Mouse (Mus musculus) hindbrain, embryonic 13.5 days (tissue): Measurements from ENCODE around the gene Slc44a1. TPM values are rescaled to one million over a fixed set of nuclear protein-coding genes. Genes with fewer than 3 reads are reported as not detected.

Experiments used
- ATAC-seq: fragments of 200-750 bp; cut with Nextera tagmentation; 2 replicates; pipeline ENCODE4 v1.8.0; 2017; ENCODE audit warnings: moderate TSS enrichment; ENCODE audit not compliant: low FRiP score
- H3K27ac ChIP-seq: fragments of 300-500 bp; sonication (generic); 2 replicates; pipeline ENCODE4 v1.5.1; 2015; ENCODE audit warnings: inconsistent platforms, mild to moderate bottlenecking, moderate library complexity
- H3K27me3 ChIP-seq: fragments of 300-500 bp; sonication (generic); 2 replicates; pipeline ENCODE4 v1.6.1; 2015; ENCODE audit warnings: mild to moderate bottlenecking, inconsistent platforms
- H3K36me3 ChIP-seq: fragments of 300-500 bp; sonication (generic); 2 replicates; pipeline ENCODE4 v1.6.1; 2015; ENCODE audit warnings: mild to moderate bottlenecking, inconsistent platforms
- H3K4me1 ChIP-seq: fragments of 300-500 bp; sonication (generic); replicated peaks from 2 replicates; pipeline ENCODE4 v1.6.1; 2015; ENCODE audit warnings: inconsistent platforms
- H3K4me2 ChIP-seq: fragments of 300-500 bp; sonication (generic); 2 replicates; pipeline ENCODE4 v1.6.1; 2015; ENCODE audit warnings: inconsistent platforms, mild to moderate bottlenecking, moderate library complexity
- H3K4me3 ChIP-seq: fragments of 300-500 bp; sonication (generic); 2 replicates; pipeline ENCODE4 v1.5.1; 2015; ENCODE audit warnings: mild to moderate bottlenecking, inconsistent platforms
- H3K9ac ChIP-seq: fragments of 300-500 bp; sonication (generic); 2 replicates; pipeline ENCODE4 v1.6.1; 2015; ENCODE audit warnings: mild to moderate bottlenecking, inconsistent platforms
- H3K9me3 ChIP-seq: fragments of 300-500 bp; sonication (generic); 2 replicates; pipeline ENCODE4 v1.6.1; 2016; ENCODE audit warnings: inconsistent platforms
- WGBS: fragments of 180-500 bp; shearing (Covaris S2); methylation state at CpG from one replicate; pipeline ENCODE4 v1.1.7; 2015; 5-methylcytosine and 5-hydroxymethylcytosine counted together
- polyA plus RNA-seq: library from polyadenylated mRNA; unstranded; fragments of >200 nt; fragmentation: Nextera tagmentation; extraction: Ambion mirVana; gene quantifications from 2 replicates; pipeline ENCODE4 v1.2.1, GENCODE M21; 2015

The Slc44a1 gene
- polyA plus RNA-seq, 1 experiment from 2014 or later, result 9.8 TPM

DNA sequence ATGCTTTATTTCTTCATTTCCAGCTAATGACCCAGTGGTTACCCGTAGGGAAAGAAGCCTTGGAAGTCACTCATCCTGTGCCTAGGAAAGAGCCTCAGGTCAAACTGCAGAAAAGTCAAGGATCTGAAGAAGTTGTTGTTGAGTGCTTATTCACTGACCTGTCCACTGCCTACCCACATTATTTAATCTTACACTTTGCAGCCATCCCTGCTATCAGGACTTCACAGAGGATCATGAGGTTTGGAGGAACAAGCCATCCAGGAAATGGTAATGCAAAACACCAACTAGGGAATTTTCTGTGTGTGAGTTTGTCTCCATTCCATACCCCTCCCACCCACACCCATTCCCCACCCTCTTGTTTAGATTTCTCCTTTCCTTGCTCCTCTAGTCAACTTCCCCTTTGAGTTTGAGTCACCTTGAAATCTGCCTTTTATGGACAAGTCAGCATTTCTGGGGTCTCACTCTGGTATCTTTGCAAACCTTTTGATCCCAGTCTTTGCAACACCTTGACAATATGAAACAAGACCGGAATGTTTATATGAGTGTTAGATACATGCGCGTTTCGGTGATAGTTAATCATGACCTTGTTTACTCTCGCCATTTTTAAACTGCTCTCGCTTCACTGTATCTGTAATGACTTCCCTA is 1.3 kb upstream of the Slc44a1 start:
- no peaks in the 10 kb centered on the region for H3K9me3 ChIP-seq
- no peak for ATAC-seq
- peaks cover 31% of the 10 kb centered on the region for H3K4me1 ChIP-seq
- peaks cover 5% of the 10 kb centered on the region; the same call in 1 of the 2 replicates for H3K27me3 ChIP-seq
- no peak overlapping the region for H3K9ac ChIP-seq
- no peaks in the 10 kb centered on the region for H3K36me3 ChIP-seq
- WGBS, result 81% methylated on average over 7 of the region's 7 CpGs
- H3K4me3 ChIP-seq, result no peak overlapping the region
- H3K4me2 ChIP-seq, result no peak overlapping the region
- H3K27ac ChIP-seq, result no peak overlapping the region

GRCm38 (mm10) chr4:53439636-53440009 is 590 bp upstream of the Slc44a1 start:
- no peaks in the 10 kb centered on the region for H3K36me3 ChIP-seq
- H3K27me3 ChIP-seq, result peaks cover 5% of the 10 kb centered on the region; the same call in 1 of the 2 replicates
- H3K9ac ChIP-seq, result peak overlapping the region; percentile 90
- no peaks in the 10 kb centered on the region for H3K9me3 ChIP-seq
- ATAC-seq, result no peak; the same call in none of the 2 replicates
- peak overlapping the region; percentile 88 for H3K27ac ChIP-seq
- H3K4me3 ChIP-seq, result peak overlapping the region; percentile 88
- WGBS, result 23% methylated on average over 9 of the region's 9 CpGs
- peak overlapping the region; percentile 97 for H3K4me2 ChIP-seq
- peaks cover 31% of the 10 kb centered on the region for H3K4me1 ChIP-seq

- Histone ChIP-seq H3K4me2 (peak overlapping the region; percentile 97), H3K4me3 (peak overlapping the region; percentile 88), H3K36me3 (no peaks in the 10 kb centered on the region), H3K27ac (peak overlapping the region; percentile 88), H3K9me3 (no peaks in the 10 kb centered on the region), H3K4me1 (peaks cover 31% of the 10 kb centered on the region), H3K9ac (peak overlapping the region; percentile 90), H3K27me3 (peaks cover 5% of the 10 kb centered on the region; the same call in 1 of the 2 replicates)
- ATAC-seq, result peak; percentile 43
- WGBS, result under 1% methylated on average over 45 of the region's 45 CpGs
Measured at GRCm38 (mm10) chr4:53440816-53441571, 781 bp downstream of the Slc44a1 start.

DNA sequence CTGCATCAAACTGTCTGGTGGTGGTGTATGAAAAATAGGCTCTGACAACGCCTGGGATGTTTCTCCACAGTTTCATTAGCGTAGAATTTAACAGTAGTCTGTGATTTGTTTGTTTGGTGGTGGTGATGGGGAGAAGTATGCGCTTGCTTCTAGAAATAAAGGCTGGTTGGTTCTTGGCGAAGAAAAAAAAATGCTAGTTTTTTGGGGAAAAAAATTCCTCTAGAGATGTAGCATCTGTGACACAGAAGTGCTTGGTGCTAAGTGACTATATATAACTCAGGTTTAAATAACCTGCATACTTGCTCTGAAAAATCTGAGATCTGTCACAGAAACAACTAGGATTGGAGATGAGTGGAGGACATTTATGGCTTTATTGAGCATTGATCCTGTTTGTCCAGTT is 1.5 kb downstream of the Slc44a1 start:
- Histone ChIP-seq H3K36me3 (no peaks in the 10 kb centered on the region), H3K9ac (peak overlapping the region; percentile 90; the same call in 1 of the 2 replicates), H3K27ac (no peak overlapping the region; the same call in 1 of the 2 replicates), H3K9me3 (no peaks in the 10 kb centered on the region), H3K4me2 (peak overlapping the region; percentile 97), H3K4me3 (peak overlapping the region; percentile 88), H3K27me3 (peaks cover 5% of the 10 kb centered on the region; the same call in 1 of the 2 replicates), H3K4me1 (peaks cover 31% of the 10 kb centered on the region)
- ATAC-seq, result no peak
- WGBS, result 41% methylated on average over 4 of the region's 4 CpGs

- ATAC-seq, result no peak
- H3K4me2 ChIP-seq, result no peak overlapping the region
- WGBS, result 86% methylated on average over 3 of the region's 3 CpGs
- H3K4me1 ChIP-seq, result peaks cover 20% of the 10 kb centered on the region
- H3K36me3 ChIP-seq, result no peaks in the 10 kb centered on the region
- no peak overlapping the region for H3K9ac ChIP-seq
- H3K9me3 ChIP-seq, result no peaks in the 10 kb centered on the region
- no peak overlapping the region for H3K27ac ChIP-seq
- no peak overlapping the region for H3K4me3 ChIP-seq
- peaks cover 5% of the 10 kb centered on the region; the same call in 1 of the 2 replicates for H3K27me3 ChIP-seq
Measured at GRCm38 (mm10) chr4:53446216-53446615, 6.0 kb downstream of the Slc44a1 start.

DNA sequence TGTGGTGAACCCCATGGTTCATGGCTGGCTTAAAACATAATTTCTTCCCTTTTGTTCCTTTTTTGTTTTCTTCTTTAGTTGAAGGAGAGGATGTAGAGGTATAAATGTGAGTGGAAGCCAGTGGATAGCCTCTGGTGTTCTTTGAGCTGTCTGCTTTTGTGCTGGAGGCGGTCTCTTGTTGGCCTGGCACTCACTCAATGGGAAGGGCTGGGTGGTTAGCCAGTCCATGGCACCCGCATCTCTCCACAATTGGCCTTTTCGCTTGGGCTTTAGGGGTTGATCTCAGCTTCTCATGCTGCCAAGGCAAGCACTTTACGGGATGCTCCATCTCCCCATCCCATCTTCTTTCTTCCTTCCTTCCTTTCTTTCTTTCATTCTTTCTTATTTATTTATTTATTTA is 7.6 kb downstream of the Slc44a1 start:
- no peaks in the 10 kb centered on the region for H3K9me3 ChIP-seq
- H3K4me3 ChIP-seq, result no peak overlapping the region
- peaks cover 14% of the 10 kb centered on the region for H3K4me1 ChIP-seq
- H3K9ac ChIP-seq, result no peak overlapping the region
- H3K27ac ChIP-seq, result no peak overlapping the region
- H3K4me2 ChIP-seq, result no peak overlapping the region
- 98% methylated on average over 4 of the region's 4 CpGs for WGBS
- no peaks in the 10 kb centered on the region for H3K27me3 ChIP-seq
- no peaks in the 10 kb centered on the region for H3K36me3 ChIP-seq
- no peak for ATAC-seq

DNA sequence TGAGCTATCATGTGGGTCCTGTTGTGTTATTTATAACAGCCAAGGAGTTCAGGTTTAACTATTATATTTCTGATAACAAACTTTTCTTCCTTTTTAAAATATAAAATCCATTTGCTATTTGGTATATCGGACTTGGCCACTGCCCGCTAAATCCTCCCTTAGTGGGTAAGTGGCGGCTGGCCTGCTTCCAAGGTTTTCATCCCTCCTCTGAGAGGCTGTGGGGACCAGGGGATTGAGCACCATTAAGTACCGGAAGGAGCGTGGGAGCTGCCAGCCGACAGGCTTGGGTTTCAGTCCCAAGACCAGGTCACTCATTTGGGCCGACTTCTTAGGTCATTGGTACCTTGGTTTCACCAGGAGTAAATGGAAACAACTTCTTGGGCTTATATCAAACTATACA is 10.5 kb downstream of the Slc44a1 start:
- 84% methylated on average over 7 of the region's 7 CpGs for WGBS
- no peak overlapping the region for H3K4me3 ChIP-seq

DNA sequence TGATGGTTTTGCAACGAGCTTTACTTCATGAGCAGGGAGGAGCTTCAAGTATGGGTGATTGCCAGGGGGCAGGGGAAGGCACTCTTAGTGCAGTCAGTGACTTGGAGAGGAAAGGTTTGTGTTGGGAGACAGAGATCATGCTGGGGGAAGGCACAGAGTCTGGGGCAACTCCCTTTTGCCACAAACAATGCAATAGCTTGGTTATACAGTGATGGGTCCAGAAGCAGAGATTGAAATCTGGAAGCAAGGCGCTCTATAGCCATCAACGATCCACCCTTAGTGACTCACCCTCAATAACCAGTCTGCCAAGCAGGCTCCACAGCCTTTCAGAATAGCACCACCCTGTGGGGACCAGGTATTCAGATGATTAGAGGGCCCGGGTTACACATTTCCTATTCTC is 11.7 kb downstream of the Slc44a1 start:
- Histone ChIP-seq H3K27me3 (no peaks in the 10 kb centered on the region), H3K4me1 (peaks cover 19% of the 10 kb centered on the region), H3K36me3 (no peaks in the 10 kb centered on the region), H3K9me3 (no peaks in the 10 kb centered on the region), H3K27ac (no peak overlapping the region), H3K9ac (no peak overlapping the region), H3K4me3 (no peak overlapping the region), H3K4me2 (no peak overlapping the region)
- 72% methylated on average over 4 of the region's 4 CpGs for WGBS
- no peak for ATAC-seq

More for the DNA sequence above, 10.5 kb downstream of the Slc44a1 start:
- no peaks in the 10 kb centered on the region for H3K9me3 ChIP-seq
- H3K27me3 ChIP-seq, result no peaks in the 10 kb centered on the region
- H3K4me1 ChIP-seq, result peaks cover 19% of the 10 kb centered on the region
- H3K9ac ChIP-seq, result no peak overlapping the region
- no peaks in the 10 kb centered on the region for H3K36me3 ChIP-seq
- ATAC-seq, result no peak
- H3K27ac ChIP-seq, result no peak overlapping the region
- no peak overlapping the region for H3K4me2 ChIP-seq

- Histone ChIP-seq H3K4me2 (no peak overlapping the region), H3K9me3 (no peaks in the 10 kb centered on the region), H3K36me3 (no peaks in the 10 kb centered on the region), H3K4me1 (peaks cover 19% of the 10 kb centered on the region), H3K4me3 (no peak overlapping the region), H3K27me3 (no peaks in the 10 kb centered on the region), H3K9ac (no peak overlapping the region), H3K27ac (no peak overlapping the region)
- 90% methylated on average over 1 of the region's 1 CpGs for WGBS
- ATAC-seq, result no peak
Measured at GRCm38 (mm10) chr4:53452457-53452856, 12.2 kb downstream of the Slc44a1 start.

DNA sequence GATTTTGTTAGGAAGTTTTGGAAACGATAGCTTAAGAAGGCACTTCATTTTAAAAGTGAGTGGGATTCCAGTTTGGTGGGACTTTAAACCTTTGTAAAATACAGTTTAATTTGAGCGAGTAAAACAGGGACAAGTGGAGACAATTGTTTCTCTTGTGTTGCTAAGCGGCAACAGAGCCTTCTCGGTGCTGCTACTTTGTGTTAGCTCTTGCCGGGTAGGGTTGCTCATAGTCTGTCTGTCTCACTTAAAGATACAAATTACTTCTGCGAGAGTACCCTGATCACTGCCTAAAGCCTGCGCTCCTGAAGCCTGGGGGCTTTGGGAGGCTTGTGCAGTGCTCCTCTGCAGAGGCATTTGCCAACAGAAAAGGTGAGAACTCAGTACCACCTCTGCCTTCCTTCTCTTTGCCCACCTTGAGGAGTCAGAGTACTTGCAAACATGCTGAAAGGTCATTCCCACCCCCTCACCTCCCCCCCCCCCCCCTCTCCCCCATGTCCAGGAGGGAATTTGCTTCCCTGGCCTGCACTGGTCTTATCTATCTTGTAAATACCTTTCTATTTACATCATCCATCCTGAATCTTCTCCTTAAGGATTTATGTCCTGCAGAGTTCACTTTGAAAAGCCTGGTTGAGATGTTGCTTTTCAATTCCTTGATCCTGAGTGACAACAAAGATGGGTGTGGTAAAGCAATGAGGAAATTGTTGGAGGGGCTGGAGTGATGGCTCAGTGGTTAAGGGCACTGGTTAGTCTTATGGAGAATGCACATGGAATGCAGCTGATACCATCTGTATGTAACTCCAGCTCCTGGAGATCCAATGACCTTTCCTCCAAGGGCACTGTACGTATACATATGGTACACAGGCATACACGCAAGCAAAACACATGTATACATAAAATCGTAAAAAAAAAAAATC is 13.0 kb downstream of the Slc44a1 start:
- H3K9ac ChIP-seq, result no peak overlapping the region
- H3K4me3 ChIP-seq, result no peak overlapping the region
- 54% methylated on average over 10 of the region's 10 CpGs for WGBS
- H3K27ac ChIP-seq, result no peak overlapping the region
- no peaks in the 10 kb centered on the region for H3K9me3 ChIP-seq
- H3K27me3 ChIP-seq, result no peaks in the 10 kb centered on the region
- ATAC-seq, result no peak
- H3K4me2 ChIP-seq, result no peak overlapping the region
- no peaks in the 10 kb centered on the region for H3K36me3 ChIP-seq
- H3K4me1 ChIP-seq, result peaks cover 19% of the 10 kb centered on the region

DNA sequence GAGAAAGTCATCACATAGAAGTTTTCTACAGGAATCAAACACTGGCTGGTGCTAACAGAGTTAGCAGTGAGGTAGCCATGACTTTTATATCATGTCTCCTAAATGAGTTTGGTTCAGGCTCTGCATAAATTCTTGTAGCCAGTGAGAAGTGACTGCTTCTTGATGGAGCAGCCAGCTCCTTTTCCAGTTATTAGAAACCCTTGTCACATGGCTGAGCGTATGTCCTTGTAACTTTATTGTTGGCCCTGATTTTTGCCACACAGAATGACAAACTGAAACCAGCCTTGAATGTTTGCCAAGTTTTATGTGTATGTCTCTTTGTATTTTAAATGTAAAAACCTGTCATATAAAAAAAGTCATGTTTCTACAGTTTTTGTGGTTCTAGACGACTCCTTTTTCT is 15.7 kb downstream of the Slc44a1 start:
- H3K27ac ChIP-seq, result no peak overlapping the region
- no peak overlapping the region for H3K9ac ChIP-seq
- no peak for ATAC-seq
- no peaks in the 10 kb centered on the region for H3K36me3 ChIP-seq
- H3K4me1 ChIP-seq, result peaks cover 13% of the 10 kb centered on the region
- 87% methylated on average over 2 of the region's 2 CpGs for WGBS
- H3K27me3 ChIP-seq, result no peaks in the 10 kb centered on the region
- no peak overlapping the region for H3K4me2 ChIP-seq
- no peak overlapping the region for H3K4me3 ChIP-seq
- H3K9me3 ChIP-seq, result no peaks in the 10 kb centered on the region

GRCm38 (mm10) chr4:53456570-53456969 is 16.4 kb downstream of the Slc44a1 start:
- Histone ChIP-seq H3K27me3 (no peaks in the 10 kb centered on the region), H3K9ac (no peak overlapping the region), H3K4me1 (peaks cover 10% of the 10 kb centered on the region), H3K27ac (no peak overlapping the region), H3K4me3 (no peak overlapping the region), H3K36me3 (no peaks in the 10 kb centered on the region), H3K4me2 (no peak overlapping the region), H3K9me3 (no peaks in the 10 kb centered on the region)
- 97% methylated on average over 6 of the region's 6 CpGs for WGBS
- no peak for ATAC-seq
